In genomic region chr15:103382795-103383406, GRCm38 (mm10) we compare ENCODE assay signal across 8 mouse cellular contexts. TPM values are rescaled to one million over a fixed set of nuclear protein-coding genes. Genes with fewer than 3 reads are reported as not detected.
A peak's percentile ranks its signal among the peaks of the same experiment; 100 is the strongest.
DNase-seq lines count a peak whose midpoint lies in the region; ATAC-seq lines count a peak whose summit lies in the region.

No protein-coding gene starts in this region.

- intact Hi-C loops in heart, postnatal 10 days (cut with DNase I) = loop anchor here (1.0 kb wide), 1 partner anchor 17 kb away; the partner anchor contains the start of gene Itga5

- peak; percentile 71 for DNase-seq in NIH3T3 (ENCODE audit: low read depth)
- peak; percentile 57 for DNase-seq in embryo, embryonic 11 days
- DNase-seq in heart, postnatal 10 days = peak; percentile 84 to 85
- peak; percentile 39 for DNase-seq in yolk sac, embryonic 10.5 days (ENCODE audit: low spot score)
- DNase-seq in right cerebral cortex, postnatal 10 days (ENCODE audit: low spot score in 2 of 2) = no peak
- DNase-seq in cerebellum, adult 9-11 months = no peak

- H3K27me3 ChIP-seq in limb, embryonic 15.5 days = no peaks in the 10 kb centered on the region

- ATAC-seq in limb, embryonic 15.5 days (ENCODE audit: insufficient number of reproducible peaks, low FRiP score, low TSS enrichment, low read depth) = peak; percentile 69; the same call in 1 of the 2 replicates
- ATAC-seq in activated CD4-positive, CD25-positive, alpha-beta regulatory T cell, adult 4 months = no peak

- no peaks in the 10 kb centered on the region for H3K9me3 ChIP-seq in limb, embryonic 15.5 days

- no peak overlapping the region for H3K4me3 ChIP-seq in limb, embryonic 15.5 days

- peaks cover 28% of the 10 kb centered on the region for H3K4me1 ChIP-seq in limb, embryonic 15.5 days

- H3K36me3 ChIP-seq in limb, embryonic 15.5 days = no peaks in the 10 kb centered on the region

- H3K9ac ChIP-seq in limb, embryonic 15.5 days = no peak overlapping the region

- no peak overlapping the region for H3K4me2 ChIP-seq in limb, embryonic 15.5 days

- WGBS in limb, embryonic 15.5 days = 28% methylated on average over 5 of the region's 5 CpGs

- H3K27ac ChIP-seq in limb, embryonic 15.5 days = no peak overlapping the region

RNA-seq across cellular contexts. Expression of gene Itga5, which starts 16.3 kb away (rescaled TPM):
- total RNA-seq in heart, postnatal 10 days (2021) = 100 to 1,000 TPM in 1 of 2 experiments, 10 to 100 TPM in 1; 89.4 to 101 TPM
- polyA plus RNA-seq in limb, embryonic 15.5 days (2015; fragmentation: Nextera tagmentation; extraction: Ambion mirVana) = 62.0 and 64.9 TPM in 2 replicates
- polyA plus RNA-seq in activated CD4-positive, CD25-positive, alpha-beta regulatory T cell, adult 4 months (2017; shearing (Covaris generic)) = 1 to 10 TPM; 1.3 to 2.2 TPM

RNA-seq across cellular contexts. Expression of gene Zfp385a, which starts 43.0 kb away (rescaled TPM):
- total RNA-seq in heart, postnatal 10 days (2021) = 10 to 100 TPM; 24.3 to 26.2 TPM
- 17.1 and 19.4 TPM in 2 replicates for polyA plus RNA-seq in limb, embryonic 15.5 days (2015; fragmentation: Nextera tagmentation; extraction: Ambion mirVana)
- polyA plus RNA-seq in activated CD4-positive, CD25-positive, alpha-beta regulatory T cell, adult 4 months (2017; shearing (Covaris generic)) = not detected

RNA-seq across cellular contexts. Expression of gene Gtsf1, which starts 47.4 kb away (rescaled TPM):
- total RNA-seq in heart, postnatal 10 days (2021) = under 1 TPM; 0.52 to 0.53 TPM
- polyA plus RNA-seq in limb, embryonic 15.5 days (2015; fragmentation: Nextera tagmentation; extraction: Ambion mirVana) = not detected in 2 replicates
- not detected for polyA plus RNA-seq in activated CD4-positive, CD25-positive, alpha-beta regulatory T cell, adult 4 months (2017; shearing (Covaris generic))

Comparison
In these comparisons a context has a peak if more than half of its experiments do, and no peak if none do; other contexts are left out.
1. DNase-seq: peak in NIH3T3 (single experiment), embryo, embryonic 11 days (single experiment), heart, postnatal 10 days (2 of 2) and yolk sac, embryonic 10.5 days (single experiment); none in right cerebral cortex, postnatal 10 days (0 of 2) and cerebellum, adult 9-11 months (single experiment).
2. RNA of gene Itga5, which starts 16.3 kb away (polyA plus RNA-seq): 62.0 to 64.9 TPM in limb, embryonic 15.5 days; 1.3 to 2.2 TPM in activated CD4-positive, CD25-positive, alpha-beta regulatory T cell, adult 4 months; every median in the first group is over 10 times any median in the second.
3. RNA of gene Zfp385a, which starts 43.0 kb away (polyA plus RNA-seq): 17.1 to 19.4 TPM in limb, embryonic 15.5 days; not detected in activated CD4-positive, CD25-positive, alpha-beta regulatory T cell, adult 4 months; every median in the first group is over 10 times any median in the second.